ENCODE assay signal across 21 mouse cellular contexts in genomic region chr13:58997763-58998162, GRCm38 (mm10).
"Had no signal": no experiment of that assay in that cellular context is flagged by ENCODE, and none has a peak within 500 bp of the region (broad histone marks: within the 10 kb centered on the region; RNA-seq: fewer than 3 reads in every experiment).

No protein-coding gene starts in this region.

- H3K9me3 ChIP-seq: intestine, embryonic 15.5 days; kidney, embryonic 15.5 days; limb, embryonic 10.5 days; limb, embryonic 13.5 days; liver, embryonic 15.5 days; midbrain, embryonic 10.5 days; midbrain, embryonic 13.5 days; neural tube, embryonic 13.5 days; stomach, embryonic 15.5 days had no signal

- DNase-seq: kidney, adult 11 months; kidney, adult 8-10 months; kidney, postnatal 10 days; kidney, postnatal 36 days; liver; lung, adult 2 months; retina, postnatal 1 day; right cerebral cortex, postnatal 25 days; spleen, adult 18-20 months; thymus, postnatal 25 days had no signal

- H3K4me1 ChIP-seq: intestine, embryonic 15.5 days; stomach, embryonic 15.5 days had no signal

- H3K36me3 ChIP-seq: intestine, embryonic 15.5 days; kidney, embryonic 15.5 days; limb, embryonic 10.5 days; limb, embryonic 13.5 days; liver, embryonic 15.5 days; midbrain, embryonic 10.5 days; midbrain, embryonic 13.5 days; neural tube, embryonic 13.5 days; stomach, embryonic 15.5 days had no signal

- H3K9ac ChIP-seq: intestine, embryonic 15.5 days; kidney, embryonic 15.5 days; limb, embryonic 13.5 days; liver, embryonic 15.5 days; midbrain, embryonic 13.5 days; neural tube, embryonic 13.5 days; stomach, embryonic 15.5 days had no signal

- ATAC-seq: intestine, embryonic 15.5 days; midbrain, embryonic 13.5 days; midbrain, embryonic 16.5 days had no signal

- H3K27ac ChIP-seq: intestine, embryonic 15.5 days; kidney, embryonic 15.5 days; limb, embryonic 10.5 days; limb, embryonic 13.5 days; liver, embryonic 15.5 days; midbrain, embryonic 10.5 days; midbrain, embryonic 13.5 days; neural tube, embryonic 13.5 days; stomach, embryonic 15.5 days had no signal

- H3K27me3 ChIP-seq: intestine, embryonic 15.5 days; kidney, embryonic 15.5 days; limb, embryonic 13.5 days; liver, embryonic 15.5 days; midbrain, embryonic 13.5 days; neural tube, embryonic 13.5 days; stomach, embryonic 15.5 days had no signal

- H3K4me3 ChIP-seq: intestine, embryonic 15.5 days; kidney, embryonic 15.5 days; limb, embryonic 10.5 days; limb, embryonic 13.5 days; liver, embryonic 15.5 days; midbrain, embryonic 10.5 days; midbrain, embryonic 13.5 days; myocyte; neural tube, embryonic 13.5 days; stomach, embryonic 15.5 days had no signal

- H3K4me2 ChIP-seq: intestine, embryonic 15.5 days; kidney, embryonic 15.5 days; limb, embryonic 13.5 days; liver, embryonic 15.5 days; midbrain, embryonic 13.5 days; neural tube, embryonic 13.5 days; stomach, embryonic 15.5 days had no signal
